Mouse (Mus musculus) cerebellum, adult (tissue): Measurements from ENCODE around the gene Rdh7.
"Not testable (repeated sequence)": the region's sequence is repeated elsewhere in the genome, so short reads cannot be mapped to it uniquely, and the experiment has no call there.

Experiments used
- ATAC-seq: cut with Nextera tagmentation; 2 replicates; pipeline ENCODE4 v1.9.2; 2017; ENCODE audit warnings: mild to moderate bottlenecking, moderate library complexity, mixed read lengths; ENCODE audit not compliant: insufficient number of reproducible peaks, low FRiP score, low TSS enrichment

The Rdh7 gene

DNA sequence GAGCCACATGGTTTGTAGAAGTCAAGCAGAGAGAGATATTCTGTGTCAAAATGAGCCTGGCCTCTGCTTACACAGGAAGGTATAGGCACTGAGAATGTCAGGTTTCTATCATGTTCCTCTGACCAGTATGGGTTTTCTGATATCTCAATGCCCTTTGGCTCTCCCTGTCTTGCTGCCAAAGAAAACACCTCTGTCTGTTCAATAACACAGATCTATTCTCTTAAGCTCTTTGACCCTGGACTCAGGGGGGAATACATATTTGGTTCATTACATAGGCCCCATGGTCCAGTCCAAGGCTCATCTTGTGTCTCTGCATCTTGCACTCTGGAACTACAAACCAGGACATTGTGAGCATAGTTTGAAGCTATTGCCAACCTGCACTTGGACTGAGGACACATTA, at the start of gene Rdh7:
Gene Rdh7, minus strand, starts transcription at position 213 of the 400 bp plus-strand sequence.
- no peak for ATAC-seq

DNA sequence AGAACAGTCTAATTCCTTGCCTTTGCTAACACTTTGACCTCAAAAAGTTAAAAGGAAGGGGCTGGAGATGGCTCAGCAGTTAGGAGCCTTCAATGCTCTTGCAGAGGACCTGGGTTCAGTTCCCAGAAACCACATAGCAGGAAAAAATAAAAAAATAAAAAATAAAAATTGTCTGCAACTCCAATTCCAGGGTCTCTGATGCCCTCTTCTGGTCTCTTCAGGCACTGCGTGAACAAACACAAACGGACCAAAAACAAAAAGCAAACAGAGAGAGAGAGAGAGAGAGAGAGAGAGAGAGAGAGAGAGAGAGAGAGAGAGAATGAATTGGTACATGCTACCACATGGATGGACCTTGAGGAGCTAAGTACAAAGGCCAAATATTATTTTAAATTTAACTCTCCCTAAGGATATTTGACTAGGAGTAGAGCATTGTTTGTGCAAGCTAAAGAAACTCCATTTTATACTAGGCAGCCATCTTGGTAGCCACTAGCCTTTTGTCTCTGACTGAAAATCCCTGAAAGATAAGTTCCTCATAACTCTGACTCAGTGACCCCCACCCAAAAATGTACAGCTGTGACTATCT, 48.9 kb upstream of the Rdh7 start:
- no peak for ATAC-seq

DNA sequence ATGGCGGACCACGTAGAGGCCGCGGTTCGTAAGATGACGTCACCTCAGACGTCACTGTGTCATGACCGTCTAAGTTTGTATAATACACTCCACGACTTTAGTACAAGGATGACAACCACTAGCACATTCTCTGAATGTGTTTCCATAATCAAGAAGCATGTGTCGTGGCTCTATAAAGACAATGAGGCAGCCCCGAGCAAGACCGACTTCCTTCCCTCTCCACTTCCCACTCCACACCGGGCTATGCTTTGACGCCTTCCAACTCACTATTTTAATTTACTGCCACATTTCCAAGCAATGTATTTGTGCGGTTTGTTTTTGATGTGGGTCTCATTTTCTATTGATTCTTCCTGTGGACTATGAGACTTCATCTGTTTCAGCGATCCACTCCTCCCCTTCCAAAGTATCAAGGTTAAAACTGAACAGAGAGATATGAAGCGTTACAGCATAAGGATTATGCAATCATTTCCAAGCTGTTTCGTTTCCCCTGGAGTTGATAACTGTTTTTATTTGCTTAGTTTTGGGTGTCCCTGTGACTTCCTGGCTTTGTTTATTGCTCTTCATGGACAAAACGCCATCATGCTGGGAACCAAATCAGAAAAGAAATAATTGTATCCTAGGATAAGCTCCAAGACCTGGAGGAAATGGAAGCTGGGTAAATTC, 48.3 kb upstream of the Rdh7 start:
- no peak for ATAC-seq

DNA sequence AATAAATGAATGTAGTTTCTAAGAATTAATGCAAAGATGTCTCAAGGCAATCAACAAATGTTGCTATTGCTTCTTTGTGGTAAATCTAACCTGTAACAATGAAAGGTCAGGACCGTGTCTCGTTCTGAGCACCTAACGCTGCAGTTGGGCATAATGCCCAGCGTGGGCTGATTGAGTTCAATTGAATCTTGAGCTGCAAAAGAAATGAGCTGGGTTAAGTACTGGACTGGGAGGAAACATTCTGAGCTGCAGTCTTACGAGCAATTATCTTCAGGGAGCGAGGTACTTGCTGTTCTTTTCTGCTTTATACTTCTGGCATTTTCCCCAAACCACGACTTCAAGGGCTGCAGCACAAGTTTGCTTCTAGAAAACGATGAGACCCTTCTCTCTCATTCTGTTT, 47.7 kb upstream of the Rdh7 start:
- no peak for ATAC-seq

DNA sequence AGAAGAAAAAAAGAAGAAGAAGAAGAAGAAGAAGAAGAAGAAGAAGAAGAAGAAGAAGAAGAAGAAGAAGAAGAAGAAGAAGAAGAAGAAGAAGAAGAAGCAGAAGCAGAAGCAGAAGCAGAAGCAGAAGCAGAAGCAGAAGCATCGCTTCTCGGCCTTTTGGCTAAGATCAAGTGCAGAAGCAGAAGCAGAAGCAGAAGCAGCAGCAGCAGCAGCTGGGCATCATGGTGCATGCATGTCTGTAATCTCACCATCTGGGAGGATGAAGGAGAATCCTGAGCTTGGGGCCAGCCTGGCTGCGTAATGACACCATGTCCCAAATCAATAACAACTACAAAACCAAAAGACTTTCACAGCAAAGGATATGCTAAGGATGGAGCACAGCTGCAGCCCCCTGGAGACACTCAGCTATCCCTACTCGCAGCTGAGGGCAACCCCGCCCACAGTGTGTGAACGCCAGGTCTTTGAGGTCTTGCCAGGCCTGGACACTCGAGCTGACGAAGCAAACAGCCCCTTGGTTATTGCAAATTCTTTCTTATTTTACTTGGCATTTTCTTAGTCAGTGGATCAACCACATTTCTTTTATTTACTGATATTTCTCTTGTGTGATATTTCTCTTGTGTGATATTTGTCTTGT, 43.8 kb upstream of the Rdh7 start:
- no peak for ATAC-seq

DNA sequence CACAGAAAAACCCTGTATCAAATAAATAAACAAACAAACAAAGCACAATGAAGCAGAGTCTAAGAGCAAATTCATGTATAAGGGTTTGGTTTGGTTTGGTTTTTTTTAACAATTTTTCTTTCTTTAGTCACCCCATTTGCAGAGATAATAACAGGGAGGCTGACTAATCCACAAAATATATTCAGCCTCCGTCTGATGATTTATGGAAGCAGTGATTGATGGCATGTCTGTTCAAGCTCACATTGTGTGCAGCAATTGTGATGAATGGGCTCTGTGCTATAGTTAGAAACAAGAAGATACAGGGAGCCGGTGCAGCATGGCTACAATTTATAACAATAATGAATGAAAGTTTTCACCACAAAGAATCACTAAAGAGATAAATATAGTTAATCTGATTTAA, 39.1 kb upstream of the Rdh7 start:
- ATAC-seq = no peak

DNA sequence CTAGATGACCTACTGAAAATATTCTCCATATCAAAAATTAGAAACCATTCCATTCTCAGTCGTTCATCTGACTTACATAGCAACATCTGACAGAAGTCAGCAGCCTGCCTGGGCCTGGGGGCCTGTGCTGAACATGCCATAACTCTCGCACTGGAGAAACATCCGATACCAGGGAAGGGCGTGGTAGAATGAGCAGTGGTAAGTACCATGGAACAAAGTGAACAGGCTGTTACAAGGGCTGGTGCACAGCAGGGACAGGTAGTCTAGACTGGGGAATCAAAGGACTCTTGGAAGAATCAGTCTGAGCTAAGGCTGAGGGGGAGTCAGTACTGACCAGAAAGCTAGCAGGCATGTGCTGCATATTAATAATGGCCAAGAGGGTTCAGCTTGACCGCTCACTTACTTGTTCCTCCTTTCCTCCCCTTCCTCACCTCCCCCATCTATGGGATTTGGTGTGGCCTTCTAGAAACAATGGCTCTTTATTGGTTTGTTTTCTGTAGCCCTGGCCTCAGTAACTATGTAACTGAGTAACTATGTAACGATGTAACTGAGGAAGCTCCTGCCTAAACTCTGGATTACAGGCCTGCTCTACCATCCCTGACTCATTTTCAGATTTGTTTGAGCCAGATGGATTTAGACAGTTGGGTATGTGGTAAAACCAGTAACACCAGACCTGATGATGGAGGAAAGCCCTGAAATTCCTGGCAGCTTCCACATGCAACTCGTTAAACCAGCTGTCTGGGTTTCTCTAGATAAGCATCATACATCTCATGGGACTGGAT, 36.2 kb upstream of the Rdh7 start:
- no peak for ATAC-seq

DNA sequence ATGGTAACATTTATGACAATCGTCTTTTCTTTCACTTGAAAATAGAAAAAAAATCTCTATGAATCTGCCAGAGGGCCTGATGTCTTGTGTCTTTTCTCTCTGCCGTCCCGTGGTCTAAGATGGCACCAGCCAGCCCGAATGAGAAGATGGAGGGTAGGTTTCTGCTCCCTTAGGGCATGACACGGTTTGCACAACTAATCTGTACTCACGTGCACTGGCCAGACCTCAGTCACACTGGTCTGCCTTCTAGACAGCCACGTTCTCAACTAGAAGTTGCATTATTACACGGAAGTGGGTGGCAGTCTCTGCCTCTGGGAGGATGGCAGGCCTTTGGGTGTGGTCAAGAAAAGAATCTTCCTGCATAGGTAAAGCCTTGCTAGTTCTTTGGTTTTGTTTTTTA, 34.4 kb upstream of the Rdh7 start:
- ATAC-seq = no peak

DNA sequence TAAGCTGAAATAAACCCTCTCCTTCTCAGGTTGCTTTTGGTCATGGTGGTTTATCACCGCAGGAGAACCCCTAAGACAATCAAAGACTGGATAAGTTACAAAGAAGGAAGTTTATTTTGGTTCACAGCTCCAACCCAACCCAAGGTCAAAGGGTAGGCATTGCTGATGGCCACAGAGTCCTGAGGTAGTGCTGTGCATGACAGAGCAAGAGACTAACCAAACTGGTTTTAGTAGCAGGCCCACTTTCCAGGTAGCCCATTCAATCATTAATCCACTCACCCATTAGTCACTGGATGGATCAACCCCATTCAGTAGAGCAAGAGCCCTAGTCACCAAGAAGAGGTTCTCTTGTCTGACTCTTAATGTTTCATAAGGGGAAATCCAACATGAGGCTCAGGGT, 33.6 kb upstream of the Rdh7 start:
- ATAC-seq = no peak

DNA sequence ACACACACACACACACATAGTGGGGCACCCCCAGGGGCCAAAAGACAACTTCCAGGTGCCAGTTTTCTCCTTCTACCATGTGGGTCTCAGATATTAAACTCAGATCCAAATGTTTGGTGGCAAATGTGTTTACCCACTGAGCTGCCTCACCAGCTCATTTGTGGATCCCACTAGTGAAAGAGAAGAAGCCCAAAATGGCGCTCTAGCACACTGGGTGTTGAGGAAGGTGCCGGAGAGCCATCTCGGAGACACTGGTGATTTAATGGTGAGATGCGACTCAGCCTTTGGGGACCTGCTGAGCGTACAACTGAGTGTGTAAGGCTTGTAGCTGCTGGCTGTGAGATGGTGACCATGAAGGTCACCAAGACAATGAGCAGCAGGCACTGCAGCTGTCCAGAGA, 29.0 kb upstream of the Rdh7 start:
- ATAC-seq = no peak

DNA sequence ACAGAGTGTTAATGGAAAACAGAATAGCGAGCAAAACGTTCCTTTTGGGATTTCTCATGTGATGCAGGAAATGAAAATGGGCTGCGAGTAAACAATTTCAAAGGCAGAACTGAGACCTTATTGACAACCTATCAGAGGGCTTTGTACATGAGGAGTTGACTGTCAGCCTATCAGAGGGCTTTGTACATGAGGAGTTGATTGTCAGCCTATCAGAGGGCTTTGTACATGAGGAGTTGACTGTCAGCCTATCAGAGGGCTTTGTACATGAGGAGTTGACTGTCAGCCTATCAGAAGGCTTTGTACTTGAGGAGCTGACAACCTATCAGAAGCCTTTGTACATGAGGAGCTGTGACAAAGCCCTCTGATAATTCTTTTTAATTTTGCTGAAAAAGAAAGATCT, 28.6 kb upstream of the Rdh7 start:
- ATAC-seq = not testable (repeated sequence)

DNA sequence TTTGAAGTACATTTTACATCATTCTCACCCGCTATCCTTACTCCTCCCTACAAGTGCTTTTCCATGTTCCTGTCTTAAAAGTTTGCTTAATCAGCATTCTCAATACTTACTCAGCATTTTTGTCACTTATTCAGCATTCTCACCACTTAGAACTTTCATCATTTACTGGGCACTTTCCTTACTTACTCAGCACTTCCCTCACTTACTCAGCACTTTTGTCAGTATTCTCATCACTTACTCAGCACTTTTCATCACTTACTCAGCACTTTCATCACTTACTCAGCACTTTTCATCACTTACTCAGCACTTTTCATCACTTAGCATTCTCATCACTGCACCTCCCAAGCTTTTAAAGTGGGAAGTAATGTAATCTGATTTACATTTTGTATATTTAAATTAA, 27.0 kb upstream of the Rdh7 start:
- no peak for ATAC-seq

DNA sequence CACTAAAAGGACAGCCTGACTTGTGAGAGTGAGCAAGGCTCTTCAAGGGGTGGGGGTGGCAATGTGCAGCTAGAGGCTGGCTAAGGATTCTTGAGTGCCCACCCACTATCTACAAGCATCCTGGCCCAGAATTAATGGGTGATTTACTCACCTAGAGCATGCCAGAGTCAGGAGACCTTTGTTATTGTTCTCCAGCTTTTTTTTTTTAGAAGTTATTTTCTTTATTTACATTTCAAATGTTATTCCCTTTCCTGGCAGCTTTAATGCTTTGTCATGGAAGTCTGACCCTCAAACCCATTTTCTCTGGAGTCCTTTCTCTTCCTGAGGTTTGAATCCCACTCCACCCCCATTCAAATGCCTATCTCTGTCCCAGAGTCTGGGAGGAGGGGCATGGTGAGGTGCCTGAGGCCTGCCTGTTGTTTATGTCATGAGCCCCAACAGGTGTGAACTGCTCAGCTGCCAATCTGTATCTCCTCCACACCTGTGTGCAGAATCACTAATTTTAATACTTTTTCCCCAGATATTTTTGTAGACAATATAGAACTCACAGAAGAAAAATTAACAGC, 18.9 kb upstream of the Rdh7 start:
- no peak for ATAC-seq

DNA sequence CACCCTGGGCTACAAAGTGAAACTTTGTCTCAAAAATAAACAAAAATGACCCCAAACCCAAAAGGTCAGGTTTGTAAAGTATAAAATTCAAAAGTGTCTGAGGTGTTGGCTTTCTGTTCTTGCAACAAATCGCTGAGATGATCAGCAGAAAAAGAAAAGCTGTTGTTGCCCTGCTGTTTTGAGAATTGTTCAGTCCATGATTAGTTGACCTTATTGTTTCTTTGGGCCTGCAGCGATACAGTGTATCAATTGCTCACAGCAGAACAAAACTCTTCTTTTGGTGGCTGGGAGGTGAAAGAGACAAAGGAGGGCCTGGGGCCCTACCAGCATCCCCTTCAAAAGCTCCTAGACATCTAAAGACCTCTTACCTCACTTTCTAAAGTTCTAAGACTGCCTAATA, 17.5 kb upstream of the Rdh7 start:
- no peak for ATAC-seq

DNA sequence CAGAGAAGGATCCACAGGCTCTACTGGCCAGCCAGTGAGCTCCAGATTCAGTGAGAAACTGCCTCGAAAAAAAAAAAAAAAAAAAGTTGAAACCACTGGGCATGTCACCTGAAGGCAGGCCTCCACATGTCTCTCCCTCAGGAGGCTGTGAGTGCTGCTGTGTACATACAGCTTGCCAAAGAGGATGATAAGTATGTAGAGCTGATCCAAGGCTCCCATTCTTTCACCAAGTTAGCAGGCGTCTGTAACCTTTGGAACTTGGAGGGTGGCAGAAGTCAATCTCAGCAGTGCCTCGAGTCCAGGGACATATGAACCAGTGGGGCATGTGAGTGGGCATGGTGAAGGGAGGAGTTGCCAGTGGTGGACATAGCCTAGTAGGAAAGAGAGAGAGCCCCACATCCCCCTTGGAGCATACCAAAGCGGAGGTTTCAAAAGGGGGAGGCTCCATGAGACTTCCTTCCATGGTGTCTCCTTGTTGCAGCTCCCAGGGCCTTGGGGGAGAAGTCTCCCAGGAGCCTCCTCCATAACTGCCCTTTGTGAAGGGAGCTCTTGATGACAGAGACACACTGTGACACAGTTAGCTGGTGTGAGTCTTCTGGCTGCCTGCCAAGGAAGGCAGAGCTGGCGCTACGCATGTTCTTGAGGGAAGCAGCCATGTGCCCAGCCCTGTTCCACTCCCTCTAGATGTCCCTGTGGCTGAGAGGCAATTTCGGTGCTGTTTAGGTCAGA, 16.3 kb upstream of the Rdh7 start:
- no peak for ATAC-seq

DNA sequence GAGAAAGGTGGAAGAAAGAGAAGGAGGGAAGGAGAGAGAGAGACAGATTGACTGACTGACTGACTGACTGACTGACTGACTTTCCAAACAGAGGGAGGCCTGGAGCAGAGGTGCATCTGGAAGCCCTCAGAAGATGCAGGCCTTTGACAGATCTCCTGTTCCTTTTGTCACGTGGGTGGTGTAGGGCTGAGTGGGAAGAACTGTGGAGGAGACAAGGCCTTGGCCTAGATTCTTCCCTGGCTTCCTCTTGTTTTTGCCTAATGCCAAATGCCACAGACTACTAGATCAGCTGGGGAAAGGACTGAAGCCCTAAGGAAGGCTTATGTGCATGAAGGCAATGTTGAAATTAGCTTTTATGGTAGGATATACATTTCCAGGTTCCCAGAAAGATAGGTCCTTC, 14.5 kb upstream of the Rdh7 start:
- ATAC-seq = no peak

DNA sequence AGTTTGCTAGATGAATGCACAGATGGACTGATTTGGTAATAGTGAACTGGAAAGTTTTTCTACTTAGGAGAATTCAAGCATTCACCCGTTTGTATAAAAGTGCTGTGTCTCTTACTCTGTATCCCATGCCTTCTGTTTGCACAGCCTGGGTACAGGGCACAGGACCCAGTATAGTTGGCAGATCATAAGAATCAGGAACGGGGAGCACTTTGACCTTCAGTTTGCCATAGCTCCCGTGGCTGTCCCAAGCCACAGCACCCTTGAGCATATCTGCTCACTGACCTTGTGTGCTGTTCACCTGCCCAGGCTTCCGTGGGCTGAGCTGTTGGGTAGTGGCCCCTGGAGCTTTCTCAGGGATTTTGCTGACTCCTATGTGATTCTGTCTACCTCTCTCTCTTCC, 13.1 kb upstream of the Rdh7 start:
- no peak for ATAC-seq

DNA sequence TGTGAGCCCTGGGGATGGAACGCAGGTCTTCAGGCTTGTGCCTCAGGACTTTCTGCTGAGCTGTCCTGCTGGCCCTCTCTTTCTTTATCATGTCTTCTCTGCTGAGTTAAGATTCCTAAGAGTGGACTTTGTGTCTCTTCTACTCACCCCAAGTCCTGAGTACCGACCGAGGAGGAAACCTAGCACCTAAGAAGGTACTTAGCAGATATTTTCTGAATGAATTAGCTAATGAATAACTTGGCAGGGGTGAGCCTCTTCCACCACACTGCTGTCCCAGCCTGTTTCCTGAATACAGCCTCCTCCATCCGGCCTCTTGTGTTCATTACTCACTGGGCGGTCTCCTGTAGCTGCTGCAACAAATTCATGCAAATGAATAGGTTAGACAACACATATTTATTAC, 11.2 kb upstream of the Rdh7 start:
- ATAC-seq = no peak

DNA sequence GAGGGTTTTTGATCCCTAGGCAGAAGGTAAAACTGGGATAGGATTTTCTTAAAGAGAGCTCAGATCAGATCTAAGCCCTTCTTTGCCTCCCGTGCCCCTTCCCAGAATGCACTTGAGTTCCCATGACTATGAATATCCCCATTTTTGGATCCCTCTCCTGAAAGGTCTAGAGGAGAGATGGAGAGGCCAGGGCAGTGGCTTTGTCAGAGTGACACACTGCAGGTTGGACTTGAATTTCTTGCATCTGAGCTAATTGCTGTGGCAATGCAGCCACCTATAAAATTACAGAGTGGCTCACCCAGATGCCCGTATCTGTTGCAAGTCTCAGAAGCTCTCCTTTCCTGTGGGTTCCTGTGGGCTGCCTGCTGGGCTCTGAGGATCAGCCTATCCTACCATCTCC, 9.6 kb upstream of the Rdh7 start, which contains the start of gene Sdr9c7:
Gene Sdr9c7, plus strand, starts transcription at position 301 of the 400 bp plus-strand sequence.
- no peak for ATAC-seq

DNA sequence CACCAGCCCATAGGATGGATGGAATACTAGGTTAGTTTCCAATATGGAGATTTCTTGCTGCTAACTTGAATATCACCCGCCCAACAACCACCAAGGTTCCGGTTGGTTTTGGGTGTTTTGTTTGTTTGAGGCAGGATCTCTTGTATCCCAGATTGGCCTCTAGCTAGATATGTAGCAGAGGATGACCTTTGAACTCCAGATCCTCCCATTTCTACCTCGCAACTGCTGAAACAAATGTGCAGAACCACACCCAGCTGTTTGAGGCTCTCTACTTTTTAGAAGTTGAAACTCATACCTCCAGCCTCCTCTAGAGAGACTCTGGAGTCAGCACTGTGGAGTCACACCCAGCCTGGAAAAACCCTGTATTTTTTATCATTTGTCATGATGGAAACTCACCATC, 8.9 kb upstream of the Rdh7 start:
- no peak for ATAC-seq
